Mouse (Mus musculus) yolk sac, embryonic 10.5 days (tissue): ENCODE data around the gene Map2k5.

Experiments used
- DNase-seq: peaks from one replicate; pipeline ENCODE4 v3.0.0-alpha.2; 2017; ENCODE audit warnings: low spot score

Gene Map2k5

GRCm38 (mm10) chr9:63145249-63146125 is 232.2 kb downstream of the Map2k5 start:
- DNase-seq, result no peak

- DNase-seq, result no peak
Measured at GRCm38 (mm10) chr9:63144502-63145248, 233.0 kb downstream of the Map2k5 start.

GRCm38 (mm10) chr9:63143641-63144501 is 233.8 kb downstream of the Map2k5 start:
- DNase-seq, result no peak

DNA sequence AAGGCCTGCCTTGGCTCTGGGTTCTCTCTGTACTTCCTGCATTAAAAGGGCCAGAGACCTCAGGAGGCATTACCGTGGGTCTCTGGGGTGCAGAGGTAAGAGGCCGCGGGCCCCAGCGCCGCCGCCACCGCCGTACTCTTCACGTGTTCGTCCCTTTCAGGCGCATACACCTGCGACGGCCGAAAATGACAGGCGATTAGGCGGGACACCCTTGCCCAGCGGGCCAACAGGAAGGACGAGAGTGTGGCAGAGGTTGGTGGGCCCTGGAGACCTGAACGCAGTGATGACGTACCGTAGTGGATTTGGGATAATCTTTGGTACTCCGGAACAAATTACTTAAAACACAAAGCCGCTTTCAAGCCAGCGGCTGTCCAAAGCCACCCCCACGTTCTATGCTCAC is 234.5 kb downstream of the Map2k5 start:
- no peak for DNase-seq

DNA sequence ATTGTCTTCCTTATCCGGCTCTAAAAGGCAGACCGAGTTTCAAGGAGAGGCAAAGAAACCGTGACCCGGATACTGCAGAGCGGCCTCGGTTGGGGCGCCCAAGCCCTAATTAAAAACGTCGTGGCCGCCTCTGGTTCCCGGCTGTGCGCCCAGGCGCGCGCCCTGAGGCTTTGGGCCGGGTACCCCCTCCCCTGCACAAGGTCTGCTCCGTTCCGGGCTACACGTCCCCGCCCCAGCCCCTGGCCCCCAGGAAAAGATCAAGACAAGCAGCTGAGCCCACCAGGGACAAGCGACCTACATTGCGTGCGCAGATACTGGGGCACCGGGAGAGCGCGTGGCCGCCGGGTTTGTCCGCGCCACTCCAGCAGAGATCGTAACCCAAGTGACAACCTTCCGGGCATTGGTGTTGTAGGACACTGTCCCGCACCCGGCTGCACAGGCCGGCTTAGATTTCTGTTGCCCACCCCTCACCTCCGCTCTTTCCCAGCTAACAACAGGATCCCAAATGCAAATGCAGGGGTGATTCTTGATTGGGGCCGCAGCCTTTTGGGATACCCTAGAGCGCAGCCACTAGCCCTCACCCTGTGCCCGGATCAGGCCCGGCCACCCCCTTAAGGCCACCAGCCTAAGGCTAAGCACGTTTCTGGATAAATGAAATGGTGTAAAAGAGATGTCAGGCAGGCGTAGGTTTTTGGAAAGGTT is 235.2 kb downstream of the Map2k5 start:
- DNase-seq, result no peak

DNA sequence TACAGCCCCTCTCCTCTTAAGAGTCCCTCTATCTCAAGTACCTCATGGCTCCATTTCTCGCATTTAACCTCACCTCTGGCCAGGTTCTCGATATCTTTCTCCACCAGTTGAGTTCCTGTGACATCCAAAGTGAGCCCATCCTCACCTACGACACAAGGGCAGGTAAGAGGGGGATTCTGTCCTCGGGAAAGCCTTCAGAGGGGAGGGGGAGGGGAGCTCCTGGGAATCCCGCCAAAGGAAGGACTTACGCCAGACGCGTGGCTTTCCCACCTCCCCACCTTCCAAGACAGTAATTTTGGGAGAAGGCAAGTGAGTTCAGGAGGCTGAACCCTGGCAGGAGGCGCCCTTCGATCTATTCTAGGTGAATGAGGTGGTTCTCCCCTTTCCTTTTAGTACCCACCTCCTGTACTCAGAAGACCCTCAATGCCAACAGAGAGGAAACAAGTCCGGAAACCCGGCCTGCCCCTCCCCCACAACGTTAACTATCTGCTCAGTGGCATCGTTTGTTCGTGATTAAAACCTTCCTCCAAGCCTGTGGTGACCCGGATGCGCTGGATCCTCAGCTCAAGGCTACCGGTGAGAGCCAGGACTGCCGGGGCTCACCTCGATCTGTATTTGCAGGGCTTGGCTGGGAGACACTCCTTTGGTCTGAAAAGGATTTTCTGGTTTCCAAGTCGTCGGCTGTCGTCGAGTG is 235.9 kb downstream of the Map2k5 start:
- DNase-seq, result no peak

DNA sequence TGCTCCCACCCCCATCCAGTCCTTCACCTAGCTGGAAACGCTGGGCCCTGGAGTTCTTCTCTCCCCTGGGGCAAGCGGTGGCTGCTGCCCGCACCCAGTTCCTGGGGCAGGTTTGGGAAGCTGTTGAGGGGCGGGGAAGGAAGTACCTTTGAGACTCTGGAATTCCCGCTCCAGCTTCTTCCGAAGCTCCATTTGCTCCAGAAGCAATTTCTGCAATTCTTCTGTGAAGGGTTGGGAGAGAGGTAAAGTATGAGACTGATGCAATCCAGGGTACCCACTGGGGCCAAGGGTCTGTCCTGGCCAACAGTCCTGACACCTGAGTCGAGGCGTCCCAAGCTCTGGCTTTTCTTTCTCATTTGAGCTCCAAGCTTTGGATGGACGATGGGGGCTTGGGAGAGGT is 237.5 kb downstream of the Map2k5 start:
- DNase-seq, result no peak

DNA sequence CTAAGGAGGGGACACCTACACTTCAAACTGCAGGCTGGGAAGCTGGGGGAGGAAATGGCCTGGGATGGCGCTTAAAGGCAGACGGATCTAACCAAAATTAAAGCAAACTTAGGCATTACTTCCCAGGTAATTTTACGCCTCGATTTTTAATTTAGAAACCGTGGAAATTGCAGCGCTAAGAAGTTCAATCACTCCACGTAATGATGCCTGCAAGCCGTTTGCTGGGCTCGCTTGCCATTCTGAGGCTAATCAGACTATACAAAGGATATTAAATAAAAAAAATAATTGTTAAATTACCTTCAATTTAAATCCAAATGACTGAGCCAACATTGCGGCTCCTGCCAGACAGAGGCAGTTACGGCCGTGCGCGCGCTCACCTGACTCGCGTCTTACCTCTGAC is 238.0 kb downstream of the Map2k5 start:
- DNase-seq, result no peak

DNA sequence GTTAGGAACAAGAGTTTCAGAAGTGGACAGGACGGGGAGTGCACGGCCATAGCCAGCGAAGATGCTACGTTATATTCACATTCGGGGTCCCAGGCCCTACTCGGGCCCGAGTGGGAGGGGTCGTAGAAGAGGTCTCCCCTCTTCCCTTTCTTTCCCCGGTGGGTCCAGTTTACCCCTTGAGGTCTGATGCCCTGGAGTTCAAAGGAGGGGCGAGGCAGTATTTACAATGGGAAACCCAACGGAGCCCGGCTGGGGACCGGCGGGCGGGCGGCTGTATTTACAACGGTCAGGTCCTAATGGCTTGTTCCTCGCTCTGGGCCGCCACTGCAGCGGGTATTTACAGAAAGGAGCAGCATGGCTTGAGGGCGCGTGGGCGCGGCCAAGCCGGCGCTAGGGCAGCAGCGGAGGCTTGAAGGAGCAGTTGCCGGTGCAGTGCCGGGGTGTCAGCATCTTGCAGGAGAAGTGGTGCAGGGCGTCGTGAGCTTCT is 239.2 kb downstream of the Map2k5 start:
- DNase-seq, result no peak

GRCm38 (mm10) chr9:63137615-63137915 is 240.1 kb downstream of the Map2k5 start:
- DNase-seq, result no peak

DNA sequence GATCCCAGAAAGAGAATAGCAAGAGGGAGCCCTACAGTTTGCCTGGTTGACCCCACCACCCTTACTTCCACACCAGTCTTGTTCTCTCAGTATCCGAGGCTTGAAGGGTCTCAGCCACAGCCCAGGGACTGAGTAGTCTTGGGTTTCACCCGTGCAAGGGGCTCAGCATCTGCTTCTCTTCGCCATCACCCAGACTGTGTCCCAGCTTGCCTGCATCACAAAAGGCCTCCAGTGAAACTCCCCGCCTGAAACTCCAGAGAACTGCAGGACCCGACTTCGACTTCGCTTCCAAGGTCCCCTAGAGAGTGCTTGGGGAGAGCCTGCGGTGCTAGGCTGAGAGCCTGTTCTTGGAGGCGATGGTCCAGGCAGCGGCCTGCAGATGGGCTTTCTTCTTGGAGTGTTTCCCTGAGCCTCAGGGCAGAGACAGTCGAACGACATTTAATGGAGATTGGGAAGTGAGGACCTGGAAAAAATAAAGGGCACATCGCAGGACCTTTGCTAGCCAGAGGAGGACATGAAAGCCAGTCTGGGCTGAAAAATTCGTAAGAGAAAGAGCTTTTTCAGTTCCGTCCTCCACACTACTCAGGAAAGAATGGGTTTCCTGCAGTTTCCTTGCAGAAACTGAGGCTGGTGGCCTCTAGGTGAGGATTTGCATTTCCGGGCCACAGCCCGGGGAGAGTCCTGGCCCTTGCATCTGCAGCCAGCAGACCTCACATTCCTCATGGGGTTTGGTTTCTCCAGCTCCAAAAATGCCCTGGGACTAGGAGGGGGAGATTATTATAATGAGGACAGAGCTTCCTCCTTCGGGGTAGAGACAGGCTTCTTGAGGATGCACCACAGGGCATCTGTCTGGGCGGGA is 240.7 kb downstream of the Map2k5 start:
- DNase-seq, result no peak

DNA sequence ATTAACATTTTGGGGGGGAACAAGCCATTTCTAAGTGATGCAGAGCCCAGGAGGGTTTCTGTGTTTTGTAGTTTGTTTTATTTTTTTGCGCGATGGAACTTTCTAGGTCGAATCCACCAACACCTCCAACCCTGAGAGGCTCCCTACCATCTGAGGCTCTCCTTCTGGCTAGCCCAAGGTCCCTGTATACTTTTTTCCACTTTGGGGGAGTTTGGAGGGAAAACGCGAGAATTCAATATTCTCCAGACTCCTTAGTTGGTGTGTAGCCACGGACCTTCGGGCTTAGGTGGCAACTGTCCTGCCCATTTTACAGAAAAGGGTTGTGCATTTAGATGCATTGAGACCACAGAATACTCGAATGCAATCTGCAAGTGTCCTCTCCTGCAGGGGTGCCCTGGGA is 241.5 kb downstream of the Map2k5 start:
- DNase-seq, result no peak

DNA sequence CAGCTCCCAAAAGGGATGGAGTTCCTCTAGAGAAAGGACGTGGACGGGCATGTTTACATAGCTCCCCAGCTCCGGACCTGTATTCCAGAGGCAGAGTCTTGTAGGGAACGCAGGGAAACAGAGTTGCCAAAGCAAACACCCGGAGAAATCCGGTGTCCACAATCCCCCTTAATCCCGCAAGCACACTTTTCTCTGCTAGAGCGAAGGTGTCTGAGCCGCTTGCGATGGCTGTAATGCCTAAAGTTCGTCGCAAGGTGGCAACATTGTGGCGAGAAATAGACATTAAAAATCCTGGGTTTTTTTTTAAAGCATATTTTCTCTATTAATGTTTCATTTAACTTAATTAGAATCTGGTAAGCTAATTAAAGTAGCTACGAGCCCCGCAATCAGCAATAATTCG is 241.9 kb downstream of the Map2k5 start:
- no peak for DNase-seq

DNA sequence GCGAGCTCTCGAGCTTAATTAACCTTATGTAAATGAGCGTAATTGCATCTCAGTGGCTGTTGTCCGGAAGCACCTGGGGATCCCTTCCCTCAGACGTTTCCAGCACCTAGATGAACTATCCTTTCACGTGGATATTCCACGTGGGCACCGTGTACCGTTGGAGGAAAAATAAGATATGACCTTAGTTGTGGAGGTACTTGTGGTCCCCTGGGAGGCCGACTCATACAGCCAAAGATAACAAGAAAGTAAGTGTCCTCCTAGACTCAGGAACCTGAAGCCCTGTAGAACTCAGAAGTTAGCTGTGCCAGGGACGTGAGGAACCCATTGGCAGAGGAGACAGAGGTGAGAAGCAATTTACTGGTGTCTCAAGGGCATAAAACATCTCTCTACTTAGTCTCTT is 242.3 kb downstream of the Map2k5 start:
- DNase-seq, result no peak

DNA sequence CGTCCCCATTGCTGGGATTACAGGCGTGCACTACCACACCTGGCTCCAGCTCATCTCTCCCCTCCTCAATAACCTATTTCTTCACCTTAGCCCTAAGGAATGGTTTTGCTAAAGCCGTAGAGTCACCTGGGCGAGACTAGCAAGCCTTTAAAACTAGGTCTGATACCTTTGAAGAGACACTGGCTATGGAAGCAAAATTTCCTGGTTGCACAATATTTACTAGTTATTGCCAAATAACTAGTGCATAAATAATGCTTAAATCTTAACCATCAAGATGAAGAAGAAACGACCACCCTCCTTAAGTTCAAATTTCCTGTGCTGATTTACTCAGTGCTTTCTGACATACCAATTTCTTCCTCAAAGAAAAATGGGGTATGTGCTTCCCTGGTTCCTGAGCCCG is 244.0 kb downstream of the Map2k5 start:
- no peak for DNase-seq

- peak; percentile 95 for DNase-seq
Measured at GRCm38 (mm10) chr9:63132673-63133601, 244.8 kb downstream of the Map2k5 start.

- peak; percentile 69 for DNase-seq
Measured at GRCm38 (mm10) chr9:63131957-63132602, 245.6 kb downstream of the Map2k5 start.

DNA sequence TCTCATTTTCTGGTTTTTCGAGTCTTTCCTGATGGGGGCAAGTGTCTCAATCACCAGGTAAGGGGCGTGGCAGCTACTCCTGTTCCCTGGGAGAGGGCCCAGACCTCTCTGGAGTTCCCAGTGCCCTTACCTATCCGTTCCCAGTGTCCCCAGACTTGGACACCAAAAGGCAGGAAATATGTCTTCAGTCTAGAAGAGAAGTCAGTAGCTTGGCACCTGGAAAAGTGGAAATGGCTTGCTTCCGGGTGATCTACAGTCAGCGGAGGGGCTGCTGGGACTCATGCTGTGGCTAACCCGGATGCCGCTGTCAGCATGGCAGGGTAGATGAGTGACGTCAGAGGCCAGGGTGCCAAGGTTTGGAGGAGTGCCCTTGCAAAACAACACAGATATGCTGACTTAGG is 248.1 kb downstream of the Map2k5 start:
- DNase-seq, result no peak

GRCm38 (mm10) chr9:63124512-63124911 is 253.2 kb downstream of the Map2k5 start:
- no peak for DNase-seq
